Mouse (Mus musculus) stomach, postnatal 0 days (tissue): ENCODE results near the gene Traf1. TPM values are rescaled to one million over a fixed set of nuclear protein-coding genes. Genes with fewer than 3 reads are reported as not detected.

ENCODE experiments used
- ATAC-seq: fragments of 200-750 bp; cut with Nextera tagmentation; 2 replicates; pipeline ENCODE4 v1.8.0; 2017; ENCODE audit not compliant: low FRiP score, low TSS enrichment
- DNase-seq: peaks from one replicate; pipeline ENCODE4 v3.0.0-alpha.2; 2016; ENCODE audit warnings: low spot score
- H3K27ac ChIP-seq: fragments of 300-500 bp; sonication (generic); replicated peaks from 2 replicates; pipeline ENCODE4 v1.5.1; 2014; ENCODE audit warnings: mild to moderate bottlenecking, control low read depth
- H3K27me3 ChIP-seq: fragments of 300-500 bp; sonication (generic); 2 replicates; pipeline ENCODE4 v1.6.1; 2014; ENCODE audit warnings: low read length; ENCODE audit not compliant: control insufficient read depth, insufficient read depth
- H3K36me3 ChIP-seq: fragments of 300-500 bp; sonication (generic); 2 replicates; pipeline ENCODE4 v1.6.1; 2014; ENCODE audit warnings: low read length, mixed read lengths; ENCODE audit not compliant: control insufficient read depth, insufficient read depth
- H3K4me1 ChIP-seq: fragments of 300-500 bp; sonication (generic); replicated peaks from 2 replicates; pipeline ENCODE4 v1.6.1; 2014; ENCODE audit warnings: antibody characterized with exemption; ENCODE audit not compliant: control insufficient read depth, insufficient read depth
- H3K4me2 ChIP-seq: fragments of 300-500 bp; sonication (generic); replicated peaks from 2 replicates; pipeline ENCODE4 v1.6.1; 2014; ENCODE audit warnings: low read depth, mild to moderate bottlenecking, control low read depth, moderate library complexity
- H3K4me3 ChIP-seq: fragments of 300-500 bp; sonication (generic); 2 replicates; pipeline ENCODE4 v1.5.1; 2014; ENCODE audit warnings: low read depth, low read length, control low read depth
- H3K9ac ChIP-seq: fragments of 300-500 bp; sonication (generic); 2 replicates; pipeline ENCODE4 v1.6.1; 2014; ENCODE audit warnings: mild to moderate bottlenecking, low read length, control low read depth, mixed read lengths
- H3K9me3 ChIP-seq: fragments of 300-500 bp; sonication (generic); 2 replicates; pipeline ENCODE4 v1.6.1; 2016; ENCODE audit warnings: low read length; ENCODE audit not compliant: control insufficient read depth
- CTCF ChIP-seq: IDR thresholded peaks from 2 replicates; pipeline ENCODE4 v1.5.1; 2016; ENCODE audit warnings: antibody characterized with exemption, low read depth, mild to moderate bottlenecking, moderate library complexity
- EP300 ChIP-seq: optimal IDR thresholded peaks from 2 replicates; pipeline ENCODE3; 2016; ENCODE audit warnings: antibody characterized with exemption
- WGBS: fragments of 180-500 bp; shearing (Covaris S2); extraction: QIAGEN DNeasy Blood & Tissue Kit; methylation state at CpG from one replicate; pipeline ENCODE4 v1.1.7; 2014; 5-methylcytosine and 5-hydroxymethylcytosine counted together
- polyA plus RNA-seq: library from polyadenylated mRNA; unstranded; fragments of >200 nt; fragmentation: Nextera tagmentation; extraction: Ambion mirVana; gene quantifications from 2 replicates; pipeline ENCODE4 v1.2.1, GENCODE M21; 2015

Traf1 gene
- polyA plus RNA-seq, 1 experiment from 2014 or later = 1.7 TPM

DNA sequence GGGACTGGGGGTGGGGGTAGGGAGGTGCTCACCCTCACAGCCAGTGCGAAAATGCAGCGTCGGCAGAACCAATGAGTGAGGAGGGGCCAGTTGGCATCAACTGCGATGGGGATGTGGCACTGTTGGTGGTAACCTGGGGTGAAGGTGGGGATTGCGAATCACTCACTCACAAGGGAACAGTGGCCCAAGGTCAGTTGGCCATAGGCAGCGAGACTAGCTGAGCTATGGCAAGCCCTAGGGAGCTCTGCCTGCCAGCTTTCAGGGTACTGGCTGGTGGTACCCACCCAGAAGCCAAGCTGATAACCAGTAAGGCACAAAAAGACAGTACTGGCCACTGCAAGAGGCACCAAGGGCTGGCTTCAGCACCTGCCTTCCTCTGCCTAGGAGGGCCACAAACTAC is 55.1 kb downstream of the Traf1 start:
- 66% methylated on average over 6 of the region's 6 CpGs for WGBS
- DNase-seq (no peak), ATAC-seq (no peak)
- Histone ChIP-seq H3K9me3 (no peaks in the 10 kb centered on the region), H3K4me1 (no peaks in the 10 kb centered on the region; the same call in none of the 2 replicates), H3K4me3 (no peak overlapping the region), H3K27ac (no peak overlapping the region), H3K27me3 (no peaks in the 10 kb centered on the region), H3K4me2 (no peak overlapping the region), H3K9ac (no peak overlapping the region), H3K36me3 (no peaks in the 10 kb centered on the region)
- TF ChIP-seq CTCF (no peak), EP300 (no peak)

DNA sequence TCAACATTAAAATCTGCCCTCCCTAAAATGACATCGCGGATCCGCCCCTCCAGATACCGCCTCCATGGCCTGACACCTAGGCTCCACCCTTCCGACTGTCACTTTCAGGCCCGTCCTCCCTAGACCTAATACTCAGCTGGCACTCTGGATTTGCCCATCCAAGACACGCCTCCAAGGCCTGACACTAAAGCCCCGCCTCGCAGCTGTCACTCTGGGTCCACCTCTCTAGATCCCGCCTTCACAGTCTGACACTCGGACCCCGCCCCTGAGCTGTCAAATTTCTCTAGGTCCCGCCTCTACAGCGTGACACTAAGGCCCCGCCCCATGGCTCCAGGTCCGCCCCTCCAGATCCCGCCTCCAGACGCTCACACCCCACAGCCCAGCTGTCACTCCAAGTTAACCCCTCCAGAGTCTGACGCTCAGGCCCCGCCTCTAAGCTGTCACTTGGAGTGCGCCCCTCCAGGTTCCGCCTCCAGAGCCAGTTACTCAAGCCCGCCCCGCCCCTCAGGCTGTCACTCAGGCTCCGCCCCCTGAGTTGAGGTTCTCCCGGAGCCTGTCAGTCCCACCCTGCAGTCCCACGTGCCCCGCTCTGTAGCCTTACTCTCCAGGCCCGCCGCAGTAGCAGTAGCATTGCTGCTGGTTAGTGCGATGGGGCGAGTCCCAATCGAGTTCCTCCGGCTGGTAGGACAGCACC is 56.6 kb downstream of the Traf1 start:
- peak overlapping the region; percentile 56 for H3K4me2 ChIP-seq
- no peak overlapping the region for H3K9ac ChIP-seq
- H3K4me3 ChIP-seq = peak overlapping the region; percentile 21
- peak; percentile 99 for DNase-seq
- TF ChIP-seq CTCF (no peak; the same call in 1 of the 2 replicates), EP300 (no peak)
- peak overlapping the region; percentile 63 for H3K27ac ChIP-seq
- no peaks in the 10 kb centered on the region for H3K36me3 ChIP-seq
- no peaks in the 10 kb centered on the region for H3K9me3 ChIP-seq
- H3K27me3 ChIP-seq = no peaks in the 10 kb centered on the region
- WGBS = 2% methylated on average over 34 of the region's 34 CpGs
- no peaks in the 10 kb centered on the region; the same call in none of the 2 replicates for H3K4me1 ChIP-seq
- peak; percentile 97 for ATAC-seq

DNA sequence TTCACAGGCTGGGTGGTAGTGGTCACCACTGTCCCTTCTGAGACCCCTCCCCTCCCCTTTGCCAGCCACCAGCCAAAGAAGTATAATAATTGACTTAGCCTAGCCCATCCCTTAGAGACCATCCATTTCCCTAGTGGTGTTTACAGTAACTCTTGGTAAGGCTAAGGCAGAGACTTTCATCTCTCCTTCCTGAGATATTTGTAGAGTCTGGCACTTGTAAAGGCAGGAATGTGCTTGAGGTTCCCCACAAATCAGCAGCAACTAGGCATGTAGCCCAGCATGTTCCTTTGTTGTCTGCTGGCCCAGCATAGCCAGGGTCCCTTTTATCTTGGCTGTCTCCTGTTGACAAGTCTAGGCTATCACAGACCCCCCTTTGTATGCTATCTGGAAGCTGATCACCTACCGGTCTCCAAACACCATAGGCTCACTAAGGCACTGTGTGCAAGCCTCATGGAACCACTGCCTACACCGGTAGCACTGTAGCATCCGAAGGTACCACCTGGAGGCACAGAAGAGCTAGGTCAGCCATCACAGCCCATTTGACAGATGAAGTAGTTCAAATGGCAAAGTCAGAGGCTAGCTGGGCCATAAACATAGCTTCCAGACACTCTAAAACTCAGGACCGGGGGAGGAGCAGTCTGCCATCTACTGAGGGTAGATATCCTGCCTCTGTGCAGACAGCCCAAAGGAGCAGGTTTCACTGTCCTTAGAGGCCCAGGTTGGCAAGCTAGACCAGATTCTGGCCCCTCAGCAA is 57.7 kb downstream of the Traf1 start:
- TF ChIP-seq CTCF (no peak), EP300 (no peak)
- Histone ChIP-seq H3K4me3 (no peak overlapping the region), H3K9me3 (no peaks in the 10 kb centered on the region), H3K36me3 (peaks cover 6% of the 10 kb centered on the region; the same call in 1 of the 2 replicates), H3K27me3 (no peaks in the 10 kb centered on the region), H3K4me2 (no peak overlapping the region), H3K4me1 (no peaks in the 10 kb centered on the region; the same call in none of the 2 replicates), H3K27ac (peak overlapping the region; percentile 63), H3K9ac (no peak overlapping the region)
- DNase-seq (no peak), ATAC-seq (no peak)
- WGBS = 61% methylated on average over 4 of the region's 4 CpGs

- Histone ChIP-seq H3K4me3 (no peak overlapping the region), H3K9ac (no peak overlapping the region), H3K27me3 (no peaks in the 10 kb centered on the region), H3K27ac (0 out of 2 replicates have a peak overlapping the region, but pooled peaks have one; percentile 30), H3K4me1 (no peaks in the 10 kb centered on the region; the same call in none of the 2 replicates), H3K4me2 (no peak overlapping the region), H3K36me3 (peaks cover 6% of the 10 kb centered on the region; the same call in 1 of the 2 replicates), H3K9me3 (no peaks in the 10 kb centered on the region)
- TF ChIP-seq EP300 = no peak
- TF ChIP-seq CTCF = no peak
- no peak for DNase-seq
- no peak for ATAC-seq
- WGBS = 79% methylated on average over 7 of the region's 7 CpGs
Observed at GRCm38 (mm10) chr2:34903191-34903590, 58.4 kb downstream of the Traf1 start.

GRCm38 (mm10) chr2:34902731-34903130 is 58.8 kb downstream of the Traf1 start:
- Histone ChIP-seq H3K9ac (no peak overlapping the region), H3K27me3 (no peaks in the 10 kb centered on the region), H3K9me3 (no peaks in the 10 kb centered on the region), H3K27ac (0 out of 2 replicates have a peak overlapping the region, but pooled peaks have one; percentile 30), H3K4me1 (no peaks in the 10 kb centered on the region; the same call in none of the 2 replicates), H3K4me3 (no peak overlapping the region), H3K4me2 (no peak overlapping the region), H3K36me3 (peaks cover 6% of the 10 kb centered on the region; the same call in 1 of the 2 replicates)
- TF ChIP-seq EP300 (no peak), CTCF (no peak)
- DNase-seq = peak; percentile 62
- WGBS = 57% methylated on average over 6 of the region's 6 CpGs
- ATAC-seq = no peak

DNA sequence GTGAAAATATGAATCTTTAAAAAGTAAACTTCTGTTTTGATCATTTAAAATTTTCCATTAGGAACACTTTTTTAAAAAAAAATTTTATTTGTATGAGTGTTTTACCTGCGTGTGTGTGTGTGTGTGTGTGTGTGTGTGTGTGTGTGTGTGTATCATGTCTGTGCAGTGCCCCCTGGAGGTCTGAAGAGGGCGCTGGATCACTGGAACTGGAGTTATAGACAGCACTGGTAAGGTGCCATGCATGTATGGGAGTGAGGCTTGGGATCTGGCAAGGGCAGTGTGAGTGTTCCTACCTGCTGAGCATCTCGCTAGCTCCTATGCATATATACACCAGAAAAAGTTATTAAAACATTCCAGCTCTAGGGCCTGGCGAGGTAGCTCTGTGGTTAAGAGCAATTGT is 59.8 kb downstream of the Traf1 start:
- Histone ChIP-seq H3K27me3 (no peaks in the 10 kb centered on the region), H3K9ac (no peak overlapping the region), H3K4me1 (no peaks in the 10 kb centered on the region; the same call in none of the 2 replicates), H3K36me3 (peaks cover 6% of the 10 kb centered on the region; the same call in 1 of the 2 replicates), H3K4me2 (no peak overlapping the region), H3K4me3 (no peak overlapping the region), H3K27ac (no peak overlapping the region), H3K9me3 (no peaks in the 10 kb centered on the region)
- DNase-seq (no peak), ATAC-seq (no peak)
- 78% methylated on average over 4 of the region's 4 CpGs for WGBS
- TF ChIP-seq CTCF = peak; percentile 20; the same call in 1 of the 2 replicates
- TF ChIP-seq EP300 = no peak
